Mouse (Mus musculus) kidney, embryonic 15.5 days (tissue): Measurements from ENCODE around the gene Eed. TPM values are rescaled to one million over a fixed set of nuclear protein-coding genes. Genes with fewer than 3 reads are reported as not detected.

Experiments used
- ATAC-seq: fragments of 200-750 bp; cut with Nextera tagmentation; replicated peaks from 2 replicates; pipeline ENCODE4 v1.8.0; 2017; ENCODE audit warnings: moderate TSS enrichment; ENCODE audit not compliant: low FRiP score
- H3K27ac ChIP-seq: fragments of 300-500 bp; sonication (generic); 2 replicates; pipeline ENCODE4 v1.5.1; 2015; ENCODE audit warnings: mild to moderate bottlenecking, inconsistent platforms
- H3K27me3 ChIP-seq: fragments of 300-500 bp; sonication (generic); 2 replicates; pipeline ENCODE4 v1.6.1; 2015; ENCODE audit warnings: inconsistent platforms
- H3K36me3 ChIP-seq: fragments of 300-500 bp; sonication (generic); 2 replicates; pipeline ENCODE4 v1.6.1; 2015; ENCODE audit warnings: inconsistent platforms
- H3K4me1 ChIP-seq: fragments of 300-500 bp; sonication (generic); 2 replicates; pipeline ENCODE4 v1.6.1; 2015; ENCODE audit warnings: inconsistent platforms
- H3K4me2 ChIP-seq: fragments of 300-500 bp; sonication (generic); 2 replicates; pipeline ENCODE4 v1.6.1; 2015; ENCODE audit warnings: moderate library complexity, mild to moderate bottlenecking, inconsistent platforms
- H3K4me3 ChIP-seq: fragments of 300-500 bp; sonication (generic); replicated peaks from 2 replicates; pipeline ENCODE4 v1.5.1; 2015; ENCODE audit warnings: mild to moderate bottlenecking, inconsistent platforms
- H3K9ac ChIP-seq: fragments of 300-500 bp; sonication (generic); 2 replicates; pipeline ENCODE4 v1.6.1; 2015; ENCODE audit warnings: mild to moderate bottlenecking, inconsistent platforms
- H3K9me3 ChIP-seq: fragments of 300-500 bp; sonication (generic); replicated peaks from 2 replicates; pipeline ENCODE4 v1.6.1; 2016; ENCODE audit warnings: inconsistent platforms
- WGBS: fragments of 180-500 bp; shearing (Covaris S2); methylation state at CpG from one replicate; pipeline ENCODE4 v1.1.7; 2015; ENCODE audit warnings: mixed read lengths; 5-methylcytosine and 5-hydroxymethylcytosine counted together
- polyA plus RNA-seq: library from polyadenylated mRNA; unstranded; fragments of >200 nt; fragmentation: Nextera tagmentation; extraction: Ambion mirVana; gene quantifications from 2 replicates; pipeline ENCODE4 v1.2.1, GENCODE M21; 2015

Eed gene
- polyA plus RNA-seq = 68.5 and 75.9 TPM in 2 replicates

- Histone ChIP-seq H3K4me1 (peaks cover 18% of the 10 kb centered on the region; the same call in 1 of the 2 replicates), H3K4me2 (peak within 1 kb of the TSS; percentile 72), H3K4me3 (peak within 1 kb of the TSS; percentile 90), H3K27me3 (no peaks in the 10 kb centered on the region), H3K27ac (peak within 1 kb of the TSS; percentile 100), H3K9me3 (no peaks in the 10 kb centered on the region), H3K9ac (peak within 1 kb of the TSS; percentile 88), H3K36me3 (peaks cover 11% of the 10 kb centered on the region)
- peak; percentile 91 for ATAC-seq
- under 1% methylated on average over 78 of the region's 87 CpGs for WGBS
These were observed at the start of gene Eed for GRCm38 (mm10) chr7:89980485-89981422. TSS of gene Eed (minus strand) at chr7:89980983.

DNA sequence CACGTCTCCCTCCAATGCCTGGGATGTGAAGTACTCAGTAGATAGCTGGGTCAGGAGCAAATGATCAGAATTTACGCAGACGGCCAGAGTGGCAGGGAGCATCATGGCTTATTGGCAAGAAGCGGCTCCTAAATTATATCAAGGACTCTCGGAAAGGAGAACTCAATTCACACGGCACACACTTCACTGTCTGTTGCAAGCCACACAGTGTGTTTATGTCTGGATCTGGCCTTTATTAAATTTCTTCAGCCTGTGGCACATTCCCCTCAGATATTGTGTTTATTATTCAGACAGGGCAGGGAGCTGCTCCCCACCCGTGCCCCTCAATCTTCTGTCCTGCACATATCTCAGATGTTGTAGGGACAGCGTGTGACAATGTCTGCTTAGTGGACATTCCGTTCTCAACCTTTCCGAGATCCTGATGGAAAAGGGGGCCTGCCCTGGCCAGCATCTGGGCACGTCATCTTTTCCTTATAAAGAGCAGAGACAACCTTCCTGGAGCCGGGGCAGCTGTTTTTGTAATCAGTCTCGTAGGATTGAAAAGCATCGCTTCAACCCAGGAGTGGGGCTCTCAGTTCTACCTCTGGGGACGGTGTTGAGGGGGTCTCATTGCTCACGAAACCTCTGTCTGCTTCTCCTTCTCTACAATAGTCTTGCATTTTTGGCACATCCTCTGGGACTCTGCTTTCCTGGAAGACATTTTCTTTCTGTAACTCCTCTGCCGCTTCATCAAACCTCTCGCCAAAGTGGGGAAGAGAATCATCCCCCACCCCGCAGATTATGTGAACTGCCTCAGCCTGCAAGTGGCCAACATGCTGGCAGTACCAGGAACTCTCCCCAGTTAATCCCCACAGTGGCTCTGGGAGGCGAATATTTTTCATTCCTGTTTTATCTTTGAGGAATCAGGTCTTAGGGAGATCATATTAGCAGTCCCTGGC is 49.0 kb upstream of the Eed start:
- peaks cover 21% of the 10 kb centered on the region for H3K4me1 ChIP-seq
- no peaks in the 10 kb centered on the region for H3K27me3 ChIP-seq
- ATAC-seq = no peak
- H3K9me3 ChIP-seq = no peaks in the 10 kb centered on the region
- H3K36me3 ChIP-seq = no peaks in the 10 kb centered on the region
- H3K9ac ChIP-seq = no peak overlapping the region
- H3K4me2 ChIP-seq = peak overlapping the region; percentile 20
- H3K27ac ChIP-seq = peak overlapping the region; percentile 69
- WGBS = 48% methylated on average over 20 of the region's 20 CpGs
- no peak overlapping the region for H3K4me3 ChIP-seq

- Histone ChIP-seq H3K27ac (peak overlapping the region; percentile 69), H3K4me3 (no peak overlapping the region), H3K4me2 (peak overlapping the region; percentile 20; the same call in 1 of the 2 replicates), H3K36me3 (no peaks in the 10 kb centered on the region), H3K9me3 (no peaks in the 10 kb centered on the region), H3K27me3 (no peaks in the 10 kb centered on the region), H3K9ac (no peak overlapping the region), H3K4me1 (peaks cover 21% of the 10 kb centered on the region)
- no peak for ATAC-seq
- 15% methylated on average over 8 of the region's 8 CpGs for WGBS
These were observed 48.2 kb upstream of the Eed start for GRCm38 (mm10) chr7:90028888-90029547.

DNA sequence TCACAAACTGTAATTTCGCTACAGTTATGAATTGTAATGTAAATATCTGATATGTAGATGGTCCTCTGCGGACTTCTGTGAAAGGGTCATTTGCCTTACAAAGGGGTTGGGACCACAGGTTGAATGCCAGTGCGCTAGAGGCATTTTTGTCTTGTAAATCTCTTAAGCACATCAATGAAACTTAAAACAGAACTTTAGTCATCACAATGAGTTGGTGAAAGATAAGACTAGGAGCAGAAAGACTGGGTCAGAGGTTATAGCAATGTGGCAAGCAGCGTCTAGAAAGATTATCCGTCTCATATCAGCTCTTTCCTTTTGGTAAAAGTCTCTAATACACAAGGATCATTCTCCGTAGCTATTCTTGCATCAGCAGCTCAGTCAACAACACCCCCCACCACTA is 44.2 kb upstream of the Eed start:
- WGBS = 52% methylated on average over 6 of the region's 6 CpGs
- H3K4me1 ChIP-seq = peaks cover 19% of the 10 kb centered on the region
- ATAC-seq = no peak
- no peaks in the 10 kb centered on the region for H3K9me3 ChIP-seq
- no peak overlapping the region for H3K4me2 ChIP-seq
- no peak overlapping the region for H3K9ac ChIP-seq
- H3K27ac ChIP-seq = no peak overlapping the region
- no peaks in the 10 kb centered on the region for H3K36me3 ChIP-seq
- no peak overlapping the region for H3K4me3 ChIP-seq
- H3K27me3 ChIP-seq = no peaks in the 10 kb centered on the region

GRCm38 (mm10) chr7:90022974-90023707 is 42.4 kb upstream of the Eed start:
- 41% methylated on average over 9 of the region's 9 CpGs for WGBS
- peak; percentile 87 for ATAC-seq
- Histone ChIP-seq H3K9ac (no peak overlapping the region), H3K36me3 (no peaks in the 10 kb centered on the region), H3K4me2 (no peak overlapping the region), H3K9me3 (no peaks in the 10 kb centered on the region), H3K4me3 (no peak overlapping the region), H3K27ac (peak overlapping the region; percentile 84), H3K27me3 (no peaks in the 10 kb centered on the region), H3K4me1 (peaks cover 6% of the 10 kb centered on the region; the same call in 1 of the 2 replicates)

DNA sequence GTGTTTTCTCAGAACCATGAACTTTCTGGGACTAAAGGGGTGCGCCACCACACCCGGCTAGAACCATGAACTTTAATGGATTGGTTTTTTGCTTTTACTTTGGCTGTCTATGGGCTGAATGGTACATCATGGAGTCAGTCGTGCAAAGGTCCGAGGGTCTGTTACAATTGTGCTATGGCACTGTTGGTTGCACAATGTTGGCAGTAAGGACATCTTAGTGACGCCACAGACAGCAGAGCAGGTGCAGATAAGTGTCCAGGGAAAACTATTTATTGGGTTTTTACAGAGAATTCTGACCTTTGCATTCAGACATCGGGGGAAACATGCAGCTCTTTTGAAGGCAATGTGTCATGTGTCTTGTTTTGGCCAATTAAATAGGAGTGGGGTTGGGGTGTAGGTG is 39.5 kb upstream of the Eed start:
- no peak for ATAC-seq

DNA sequence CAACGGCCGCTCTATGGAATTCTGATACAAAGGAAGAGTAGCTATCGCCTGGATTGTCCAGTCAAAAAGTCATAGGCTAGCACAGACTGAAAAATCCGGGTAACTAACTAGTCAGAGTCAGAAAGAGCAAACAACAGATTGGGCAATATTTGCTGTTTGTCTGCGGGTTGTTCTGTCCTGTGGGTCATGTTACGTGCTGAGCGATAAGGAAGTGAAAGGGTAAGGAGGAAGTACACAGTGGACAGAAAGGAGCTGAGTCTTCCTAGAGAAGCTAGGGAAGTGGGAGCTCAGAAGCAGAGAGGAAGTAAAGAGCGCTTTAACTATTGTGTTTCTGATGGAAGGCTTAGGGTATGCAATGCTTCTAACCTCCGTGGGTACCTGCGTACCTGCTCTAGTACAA is 38.8 kb upstream of the Eed start:
- Histone ChIP-seq H3K36me3 (no peaks in the 10 kb centered on the region), H3K27me3 (no peaks in the 10 kb centered on the region), H3K9ac (no peak overlapping the region), H3K4me2 (no peak overlapping the region), H3K4me3 (no peak overlapping the region), H3K27ac (no peak overlapping the region), H3K4me1 (peaks cover 20% of the 10 kb centered on the region), H3K9me3 (no peaks in the 10 kb centered on the region)
- no peak for ATAC-seq
- WGBS = 78% methylated on average over 10 of the region's 10 CpGs

More for the DNA sequence above, 39.5 kb upstream of the Eed start:
- Histone ChIP-seq H3K4me2 (no peak overlapping the region), H3K9ac (no peak overlapping the region), H3K4me1 (peaks cover 20% of the 10 kb centered on the region), H3K36me3 (no peaks in the 10 kb centered on the region), H3K27ac (no peak overlapping the region), H3K4me3 (no peak overlapping the region), H3K9me3 (no peaks in the 10 kb centered on the region), H3K27me3 (no peaks in the 10 kb centered on the region)
- WGBS = 89% methylated on average over 6 of the region's 6 CpGs

DNA sequence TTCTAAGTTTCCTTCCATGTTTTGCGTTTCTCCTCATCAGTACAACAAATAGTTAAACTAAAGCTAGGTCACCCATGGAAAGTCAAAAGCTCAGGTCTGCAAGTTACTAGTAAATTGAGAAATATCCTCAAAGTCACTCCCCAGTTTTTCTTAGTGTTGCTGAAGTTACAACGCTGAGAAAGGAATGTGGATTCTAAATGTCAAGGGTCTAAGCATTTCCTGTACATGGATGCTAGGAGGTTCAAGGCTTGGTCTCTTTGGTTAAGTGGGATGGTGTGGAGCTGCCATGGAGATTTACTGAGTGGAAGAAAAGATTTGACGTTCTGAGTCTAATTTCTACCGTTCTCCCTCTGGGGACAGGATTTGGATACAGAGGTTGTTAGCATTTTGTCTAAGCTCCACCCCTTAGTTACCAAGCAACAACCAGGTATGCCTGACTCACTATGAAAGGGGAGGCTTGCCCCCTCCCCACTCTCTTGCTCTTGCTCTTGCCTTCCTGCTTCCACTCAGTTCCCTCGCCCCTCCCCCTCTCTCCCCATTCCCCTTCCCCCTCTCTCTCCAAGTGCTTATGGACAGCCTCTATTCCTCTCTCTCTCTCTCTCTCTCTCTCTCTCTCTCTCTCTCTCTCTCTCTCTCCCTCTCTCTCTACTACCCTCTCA is 36.3 kb upstream of the Eed start:
- 25% methylated on average over 5 of the region's 5 CpGs for WGBS

GRCm38 (mm10) chr7:90016459-90016858 is 35.7 kb upstream of the Eed start:
- 68% methylated on average over 4 of the region's 4 CpGs for WGBS
- H3K36me3 ChIP-seq = no peaks in the 10 kb centered on the region
- ATAC-seq = peak; percentile 40; the same call in 1 of the 2 replicates
- no peak overlapping the region for H3K4me2 ChIP-seq
- no peak overlapping the region for H3K4me3 ChIP-seq
- H3K9me3 ChIP-seq = no peaks in the 10 kb centered on the region
- H3K27me3 ChIP-seq = no peaks in the 10 kb centered on the region
- no peak overlapping the region for H3K27ac ChIP-seq
- no peak overlapping the region for H3K9ac ChIP-seq
- peaks cover 14% of the 10 kb centered on the region for H3K4me1 ChIP-seq

More for the DNA sequence above, 36.3 kb upstream of the Eed start:
- Histone ChIP-seq H3K4me2 (0 out of 2 replicates have a peak overlapping the region, but pooled peaks have one; percentile 7), H3K9ac (no peak overlapping the region), H3K4me3 (no peak overlapping the region), H3K9me3 (no peaks in the 10 kb centered on the region), H3K36me3 (no peaks in the 10 kb centered on the region), H3K4me1 (peaks cover 14% of the 10 kb centered on the region), H3K27me3 (no peaks in the 10 kb centered on the region), H3K27ac (0 out of 2 replicates have a peak overlapping the region, but pooled peaks have one; percentile 43)
- ATAC-seq = 0 out of 2 replicates have a peak, but pooled peaks have one; percentile 52
